Mouse (Mus musculus): ENCODE measurements around the gene Olfr187.

DNA sequence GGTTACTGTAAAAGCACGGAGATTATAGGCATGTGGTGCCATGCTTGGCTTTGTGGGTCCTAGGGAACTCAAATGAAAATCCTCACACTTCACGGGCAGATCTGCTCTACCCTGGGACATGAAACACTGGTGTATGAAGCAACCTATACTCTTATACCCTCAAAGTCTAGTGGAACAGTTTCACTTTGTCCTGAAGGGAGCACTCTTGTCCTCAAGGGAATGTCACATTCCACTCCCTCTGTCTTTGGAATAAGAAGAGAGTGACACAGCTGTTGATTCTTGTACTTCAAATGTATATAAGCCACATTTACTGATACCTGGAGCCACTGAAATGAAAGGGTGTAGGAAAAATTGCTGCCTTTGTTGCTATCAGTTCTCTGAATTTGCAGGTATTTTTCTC, 44.5 kb downstream of the Olfr187 start, which contains the start of gene Olfr183:
- no peak for TF ChIP-seq CTCF (IDR thresholded peaks at IDR 0.05; ENCODE audit: control insufficient read depth, insufficient read depth, low read length)
- no peak for TF ChIP-seq POLR2A (IDR thresholded peaks at IDR 0.05; ENCODE audit: borderline replicate concordance, control insufficient read depth, low read depth, low read length)

Data from bone marrow, adult 2 months (tissue).